Mouse (Mus musculus) heart, embryonic 16.5 days (tissue): Measurements from ENCODE around the gene Elmo1. TPM values are rescaled to one million over a fixed set of nuclear protein-coding genes. Genes with fewer than 3 reads are reported as not detected.

Experiments
- ATAC-seq: fragments of 200-750 bp; cut with Nextera tagmentation; replicated peaks from 2 replicates; pipeline ENCODE4 v1.8.0; 2017; ENCODE audit warnings: moderate number of reproducible peaks; ENCODE audit not compliant: insufficient read depth, low FRiP score; ENCODE audit errors: extremely low read depth
- H3K27ac ChIP-seq: fragments of 300-500 bp; sonication (generic); 2 replicates; pipeline ENCODE4 v1.5.1; 2014; ENCODE audit warnings: mild to moderate bottlenecking, low read length, control low read depth, moderate library complexity
- H3K27me3 ChIP-seq: fragments of 300-500 bp; sonication (generic); 2 replicates; pipeline ENCODE4 v1.6.1; 2014; ENCODE audit warnings: low read length, mixed read lengths; ENCODE audit not compliant: control insufficient read depth, insufficient read depth
- H3K36me3 ChIP-seq: fragments of 300-500 bp; sonication (generic); 2 replicates; pipeline ENCODE4 v1.6.1; 2014; ENCODE audit not compliant: control insufficient read depth, insufficient read depth
- H3K4me1 ChIP-seq: fragments of 300-500 bp; sonication (generic); 2 replicates; pipeline ENCODE4 v1.6.1; 2014; ENCODE audit warnings: low read length, mixed read lengths; ENCODE audit not compliant: control insufficient read depth, insufficient read depth
- H3K4me2 ChIP-seq: fragments of 300-500 bp; sonication (generic); 2 replicates; pipeline ENCODE4 v1.6.1; 2014; ENCODE audit warnings: low read depth, mild to moderate bottlenecking, control low read depth, low read length
- H3K4me3 ChIP-seq: fragments of 300-500 bp; sonication (generic); 2 replicates; pipeline ENCODE4 v1.5.1; 2014; ENCODE audit warnings: mild to moderate bottlenecking, control low read depth, low read length
- H3K9ac ChIP-seq: fragments of 300-500 bp; sonication (generic); 2 replicates; pipeline ENCODE4 v1.6.1; 2014; ENCODE audit warnings: low read length, control low read depth
- H3K9me3 ChIP-seq: fragments of 300-500 bp; sonication (generic); replicated peaks from 2 replicates; pipeline ENCODE4 v1.6.1; 2016; ENCODE audit warnings: low read length; ENCODE audit not compliant: control insufficient read depth
- WGBS: fragments of 180-500 bp; shearing (Covaris S2); extraction: QIAGEN DNeasy Blood & Tissue Kit; methylation state at CpG from one replicate; pipeline ENCODE4 v1.1.7; 2014; 5-methylcytosine and 5-hydroxymethylcytosine counted together
- polyA plus RNA-seq: library from polyadenylated mRNA; unstranded; fragments of >200 nt; fragmentation: Nextera tagmentation; extraction: Ambion mirVana; gene quantifications from 2 replicates; pipeline ENCODE4 v1.2.1, GENCODE M21; 2015

The Elmo1 gene
- polyA plus RNA-seq, 1 experiment from 2014 or later: 17.7 TPM

GRCm38 (mm10) chr13:20299424-20299823 lies 209.0 kb downstream of the Elmo1 start:
- no peak overlapping the region for H3K9ac ChIP-seq
- no peak overlapping the region for H3K4me2 ChIP-seq
- WGBS: 56% methylated on average over 3 of the region's 3 CpGs
- ATAC-seq: no peak
- H3K27ac ChIP-seq: no peak overlapping the region
- H3K27me3 ChIP-seq: no peaks in the 10 kb centered on the region
- H3K9me3 ChIP-seq: no peaks in the 10 kb centered on the region
- no peak overlapping the region for H3K4me3 ChIP-seq
- H3K36me3 ChIP-seq: no peaks in the 10 kb centered on the region; the same call in 1 of the 2 replicates
- H3K4me1 ChIP-seq: no peaks in the 10 kb centered on the region

- Histone ChIP-seq H3K4me2 (no peak overlapping the region), H3K9me3 (no peaks in the 10 kb centered on the region), H3K27me3 (no peaks in the 10 kb centered on the region), H3K4me1 (no peaks in the 10 kb centered on the region), H3K36me3 (no peaks in the 10 kb centered on the region; the same call in 1 of the 2 replicates), H3K27ac (no peak overlapping the region), H3K9ac (no peak overlapping the region), H3K4me3 (no peak overlapping the region)
- WGBS: 82% methylated on average over 3 of the region's 3 CpGs
- no peak for ATAC-seq
Measured at GRCm38 (mm10) chr13:20300052-20300564, 209.7 kb downstream of the Elmo1 start.

- H3K27ac ChIP-seq: no peak overlapping the region
- no peak overlapping the region for H3K4me3 ChIP-seq
- no peaks in the 10 kb centered on the region for H3K4me1 ChIP-seq
- H3K27me3 ChIP-seq: no peaks in the 10 kb centered on the region
- H3K4me2 ChIP-seq: no peak overlapping the region
- H3K9ac ChIP-seq: no peak overlapping the region
- ATAC-seq: no peak
- WGBS: 61% methylated on average over 3 of the region's 3 CpGs
- H3K9me3 ChIP-seq: no peaks in the 10 kb centered on the region
- no peaks in the 10 kb centered on the region; the same call in 1 of the 2 replicates for H3K36me3 ChIP-seq
Measured at GRCm38 (mm10) chr13:20300626-20301025, 210.2 kb downstream of the Elmo1 start.

- no peak for ATAC-seq
- 95% methylated on average over 7 of the region's 7 CpGs for WGBS
- Histone ChIP-seq H3K27me3 (no peaks in the 10 kb centered on the region), H3K9ac (no peak overlapping the region), H3K4me2 (no peak overlapping the region), H3K4me3 (no peak overlapping the region), H3K4me1 (peaks cover 6% of the 10 kb centered on the region), H3K36me3 (no peaks in the 10 kb centered on the region; the same call in 1 of the 2 replicates), H3K27ac (no peak overlapping the region), H3K9me3 (no peaks in the 10 kb centered on the region)
Measured at GRCm38 (mm10) chr13:20301760-20302159, 211.4 kb downstream of the Elmo1 start.

GRCm38 (mm10) chr13:20305621-20306020 lies 215.2 kb downstream of the Elmo1 start:
- H3K27me3 ChIP-seq: no peaks in the 10 kb centered on the region
- H3K36me3 ChIP-seq: no peaks in the 10 kb centered on the region; the same call in 1 of the 2 replicates
- H3K9ac ChIP-seq: no peak overlapping the region
- H3K4me3 ChIP-seq: no peak overlapping the region
- no peak overlapping the region for H3K27ac ChIP-seq
- no peak overlapping the region for H3K4me2 ChIP-seq
- peaks cover 6% of the 10 kb centered on the region for H3K4me1 ChIP-seq
- no peaks in the 10 kb centered on the region for H3K9me3 ChIP-seq
- WGBS: 79% methylated on average over 4 of the region's 4 CpGs
- ATAC-seq: no peak

GRCm38 (mm10) chr13:20306180-20307177 lies 216.1 kb downstream of the Elmo1 start:
- Histone ChIP-seq H3K27me3 (no peaks in the 10 kb centered on the region), H3K27ac (peak overlapping the region; percentile 52; the same call in 1 of the 2 replicates), H3K4me1 (peaks cover 6% of the 10 kb centered on the region), H3K36me3 (no peaks in the 10 kb centered on the region; the same call in 1 of the 2 replicates), H3K4me3 (no peak overlapping the region), H3K4me2 (no peak overlapping the region), H3K9me3 (no peaks in the 10 kb centered on the region), H3K9ac (no peak overlapping the region)
- WGBS: 44% methylated on average over 5 of the region's 5 CpGs
- peak; percentile 55 for ATAC-seq

- 87% methylated on average over 2 of the region's 2 CpGs for WGBS
- H3K4me3 ChIP-seq: no peak overlapping the region
- no peak for ATAC-seq
Measured at GRCm38 (mm10) chr13:20307381-20307780, 217.0 kb downstream of the Elmo1 start.

GRCm38 (mm10) chr13:20311612-20312011 lies 221.2 kb downstream of the Elmo1 start:
- Histone ChIP-seq H3K9ac (no peak overlapping the region), H3K4me1 (no peaks in the 10 kb centered on the region), H3K36me3 (no peaks in the 10 kb centered on the region), H3K4me2 (no peak overlapping the region), H3K4me3 (no peak overlapping the region), H3K27me3 (no peaks in the 10 kb centered on the region), H3K9me3 (no peaks in the 10 kb centered on the region), H3K27ac (no peak overlapping the region)
- 0 out of 2 replicates have a peak, but pooled peaks have one; percentile 49 for ATAC-seq
- WGBS: 13% methylated on average over 3 of the region's 3 CpGs

More at GRCm38 (mm10) chr13:20307381-20307780, 217.0 kb downstream of the Elmo1 start:
- Histone ChIP-seq H3K4me2 (no peak overlapping the region), H3K9ac (no peak overlapping the region), H3K36me3 (no peaks in the 10 kb centered on the region), H3K27ac (no peak overlapping the region), H3K4me1 (peaks cover 6% of the 10 kb centered on the region), H3K27me3 (no peaks in the 10 kb centered on the region), H3K9me3 (no peaks in the 10 kb centered on the region)

GRCm38 (mm10) chr13:20313345-20313744 lies 222.9 kb downstream of the Elmo1 start:
- Histone ChIP-seq H3K4me1 (no peaks in the 10 kb centered on the region), H3K36me3 (no peaks in the 10 kb centered on the region), H3K4me3 (no peak overlapping the region), H3K9ac (no peak overlapping the region), H3K27me3 (no peaks in the 10 kb centered on the region), H3K9me3 (no peaks in the 10 kb centered on the region), H3K27ac (no peak overlapping the region), H3K4me2 (no peak overlapping the region)
- no peak for ATAC-seq
- WGBS: 69% methylated on average over 6 of the region's 6 CpGs
